Mouse (Mus musculus) cortical plate, adult 2 months (tissue): ENCODE measurements at regions not wholly inside any gene's neighbourhood (a gene's known extent, or its start where the extent isn't known, plus 50 kb on each side); places are given as distances from the start of the nearest gene placed in this dataset.

Source experiments
- CTCF ChIP-seq: fragments of 200-500 bp; IDR thresholded peaks from 2 replicates; pipeline ENCODE4 v1.5.1; 2011; ENCODE audit warnings: mild to moderate bottlenecking, control low read depth, low read length; ENCODE audit not compliant: insufficient read depth; ENCODE audit errors: extremely low read depth
- POLR2A ChIP-seq: fragments of 200-500 bp; IDR thresholded peaks from 2 replicates; pipeline ENCODE4 v1.6.1; 2011; ENCODE audit warnings: mild to moderate bottlenecking, low read length, control low read depth; ENCODE audit not compliant: insufficient read depth; ENCODE audit errors: extremely low read depth

DNA sequence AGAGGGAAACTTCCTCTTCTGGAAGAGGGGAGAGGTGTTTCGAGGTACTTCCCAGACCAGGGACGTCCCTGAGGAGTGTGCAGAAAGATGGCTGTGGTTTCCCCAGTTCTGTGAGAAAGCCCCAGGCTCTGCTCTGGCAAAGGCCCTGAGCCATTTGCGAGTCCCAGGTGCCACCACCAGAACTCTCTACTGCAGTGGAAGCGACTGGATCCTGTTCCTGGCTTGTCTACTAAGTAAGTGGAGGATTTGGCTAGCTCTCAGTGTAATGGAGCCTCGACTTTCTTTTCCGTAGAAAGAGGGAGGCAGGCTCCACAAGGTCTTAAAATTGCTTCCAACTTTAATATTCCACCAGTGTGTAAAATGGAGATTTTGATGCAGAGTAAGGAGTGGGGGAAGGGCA, 186.1 kb upstream of the Arglu1 start:
- no peak for TF ChIP-seq CTCF
- TF ChIP-seq POLR2A, result no peak
